Mouse (Mus musculus) limb, embryonic 14.5 days (tissue): ENCODE results near the gene Dnase2a. TPM values are rescaled to one million over a fixed set of nuclear protein-coding genes. Genes with fewer than 3 reads are reported as not detected.

Source experiments
- ATAC-seq: fragments of 200-750 bp; cut with Nextera tagmentation; 2 replicates; pipeline ENCODE4 v1.8.0; 2017; ENCODE audit warnings: low read depth, moderate number of reproducible peaks, moderate TSS enrichment; ENCODE audit not compliant: low FRiP score
- DNase-seq: peaks from one replicate; pipeline ENCODE4 v3.0.0-alpha.2; 2015; ENCODE audit warnings: low spot score
- H3K27ac ChIP-seq: fragments of 300-500 bp; sonication (generic); replicated peaks from 2 replicates; pipeline ENCODE4 v1.5.1; 2014; ENCODE audit warnings: low read depth, mild to moderate bottlenecking, low read length, moderate library complexity, mixed read lengths
- H3K27me3 ChIP-seq: fragments of 300-500 bp; sonication (generic); 2 replicates; pipeline ENCODE4 v1.6.1; 2014; ENCODE audit warnings: low read length, mixed read lengths; ENCODE audit not compliant: control insufficient read depth, insufficient read depth
- H3K36me3 ChIP-seq: fragments of 300-500 bp; sonication (generic); 2 replicates; pipeline ENCODE4 v1.6.1; 2014; ENCODE audit warnings: mild to moderate bottlenecking, low read length, moderate library complexity, mixed read lengths; ENCODE audit not compliant: control insufficient read depth, insufficient read depth
- H3K4me1 ChIP-seq: fragments of 300-500 bp; sonication (generic); 2 replicates; pipeline ENCODE4 v1.6.1; 2014; ENCODE audit warnings: antibody characterized with exemption, low read length, mixed read lengths; ENCODE audit not compliant: control insufficient read depth, insufficient read depth
- H3K4me2 ChIP-seq: fragments of 300-500 bp; sonication (generic); replicated peaks from 2 replicates; pipeline ENCODE4 v1.6.1; 2014; ENCODE audit warnings: low read depth, mild to moderate bottlenecking, low read length, moderate library complexity; ENCODE audit not compliant: severe bottlenecking
- H3K4me3 ChIP-seq: fragments of 300-500 bp; sonication (generic); replicated peaks from 2 replicates; pipeline ENCODE4 v1.5.1; 2014; ENCODE audit warnings: low read length
- H3K9ac ChIP-seq: fragments of 300-500 bp; sonication (generic); 2 replicates; pipeline ENCODE4 v1.6.1; 2014; ENCODE audit warnings: mild to moderate bottlenecking, low read depth, low read length, moderate library complexity; ENCODE audit not compliant: severe bottlenecking
- H3K9me3 ChIP-seq: fragments of 300-500 bp; sonication (generic); 2 replicates; pipeline ENCODE4 v1.6.1; 2016; ENCODE audit warnings: low read length; ENCODE audit not compliant: control insufficient read depth
- POLR2A ChIP-seq: fragments of 200-500 bp; IDR thresholded peaks from 2 replicates; pipeline ENCODE4 v1.8.0; 2012; ENCODE audit warnings: inconsistent platforms, mild to moderate bottlenecking, moderate library complexity, borderline replicate concordance; ENCODE audit not compliant: insufficient read depth, insufficient read length; ENCODE audit errors: extremely low read depth
- WGBS: fragments of 180-500 bp; shearing (Covaris S2); extraction: QIAGEN DNeasy Blood & Tissue Kit; methylation state at CpG from one replicate; pipeline ENCODE4 v1.1.7; 2014; 5-methylcytosine and 5-hydroxymethylcytosine counted together
- polyA plus RNA-seq, 2 experiments: library from polyadenylated mRNA; depleted of rRNA in 1 of 2; stranded (reverse) in 1 of 2; unstranded in 1 of 2; fragments of >200 nt; fragmentation: Nextera tagmentation in 1 of 2; extraction: Ambion mirVana in 1 of 2; gene quantifications; 2 replicates each; pipeline versions ENCODE4 v1.2.1 to v1.2.3; 2012 to 2014

The Dnase2a gene
- polyA plus RNA-seq, 2 experiments, result 13.8 to 18.5 TPM

GRCm38 (mm10) chr8:84945235-84945632, 36.9 kb downstream of the Dnase2a start:
- H3K9me3 ChIP-seq, result no peaks in the 10 kb centered on the region
- no peak for DNase-seq
- no peak for ATAC-seq
- H3K27me3 ChIP-seq, result peaks cover 48% of the 10 kb centered on the region
- no peak overlapping the region for H3K27ac ChIP-seq
- no peak overlapping the region for H3K9ac ChIP-seq
- TF ChIP-seq POLR2A, result no peak
- H3K4me3 ChIP-seq, result no peak overlapping the region; the same call in 1 of the 2 replicates
- H3K36me3 ChIP-seq, result no peaks in the 10 kb centered on the region
- peaks cover 6% of the 10 kb centered on the region; the same call in 1 of the 2 replicates for H3K4me1 ChIP-seq
- 0 out of 2 replicates have a peak overlapping the region, but pooled peaks have one; percentile 69 for H3K4me2 ChIP-seq
- 10% methylated on average over 11 of the region's 11 CpGs for WGBS

GRCm38 (mm10) chr8:84945633-84946527, 37.5 kb downstream of the Dnase2a start:
- Histone ChIP-seq H3K27ac (no peak overlapping the region), H3K9ac (0 out of 2 replicates have a peak overlapping the region, but pooled peaks have one; percentile 21), H3K9me3 (no peaks in the 10 kb centered on the region), H3K4me3 (peak overlapping the region; percentile 38), H3K4me2 (peak overlapping the region; percentile 69), H3K4me1 (peaks cover 6% of the 10 kb centered on the region; the same call in 1 of the 2 replicates), H3K36me3 (no peaks in the 10 kb centered on the region), H3K27me3 (peaks cover 51% of the 10 kb centered on the region)
- DNase-seq, result no peak
- under 1% methylated on average over 38 of the region's 67 CpGs for WGBS
- ATAC-seq, result no peak
- no peak for TF ChIP-seq POLR2A

GRCm38 (mm10) chr8:84946528-84947240, 38.3 kb downstream of the Dnase2a start, which contains the start of gene Rtbdn:
Rtbdn (plus strand) TSS chr8:84946991.
- peaks cover 6% of the 10 kb centered on the region; the same call in 1 of the 2 replicates for H3K4me1 ChIP-seq
- H3K27ac ChIP-seq, result no peak within 1 kb of the TSS
- H3K27me3 ChIP-seq, result peaks cover 51% of the 10 kb centered on the region
- H3K9ac ChIP-seq, result 0 out of 2 replicates have a peak within 1 kb of the TSS, but pooled peaks have one; percentile 21
- ATAC-seq (no peak), DNase-seq (no peak)
- H3K4me3 ChIP-seq, result peak within 1 kb of the TSS; percentile 38
- no peaks in the 10 kb centered on the region for H3K9me3 ChIP-seq
- peak within 1 kb of the TSS; percentile 69 for H3K4me2 ChIP-seq
- H3K36me3 ChIP-seq, result no peaks in the 10 kb centered on the region
- WGBS, result 8% methylated on average over 17 of the region's 17 CpGs
- TF ChIP-seq POLR2A, result no peak

GRCm38 (mm10) chr8:84947241-84947545, 38.8 kb downstream of the Dnase2a start:
- no peak overlapping the region for H3K9ac ChIP-seq
- no peak overlapping the region for H3K27ac ChIP-seq
- no peak for TF ChIP-seq POLR2A
- H3K27me3 ChIP-seq, result peaks cover 51% of the 10 kb centered on the region
- no peaks in the 10 kb centered on the region for H3K9me3 ChIP-seq
- no peak overlapping the region for H3K4me3 ChIP-seq
- ATAC-seq (no peak), DNase-seq (peak; percentile 43)
- WGBS, result 17% methylated on average over 9 of the region's 9 CpGs
- no peaks in the 10 kb centered on the region for H3K36me3 ChIP-seq
- peaks cover 6% of the 10 kb centered on the region; the same call in 1 of the 2 replicates for H3K4me1 ChIP-seq
- no peak overlapping the region for H3K4me2 ChIP-seq

- Histone ChIP-seq H3K9ac (no peak overlapping the region), H3K27me3 (peaks cover 37% of the 10 kb centered on the region)
Observed at GRCm38 (mm10) chr8:84949753-84950152, 41.4 kb downstream of the Dnase2a start.

More at GRCm38 (mm10) chr8:84949753-84950152, 41.4 kb downstream of the Dnase2a start:
- Histone ChIP-seq H3K36me3 (no peaks in the 10 kb centered on the region), H3K9me3 (no peaks in the 10 kb centered on the region), H3K4me3 (no peak overlapping the region), H3K4me2 (no peak overlapping the region), H3K4me1 (peaks cover 6% of the 10 kb centered on the region; the same call in 1 of the 2 replicates), H3K27ac (no peak overlapping the region)
- WGBS, result 18% methylated on average over 12 of the region's 12 CpGs
- no peak for DNase-seq
- TF ChIP-seq POLR2A, result no peak
- ATAC-seq, result no peak
